Mouse (Mus musculus): ENCODE data around the gene Zdhhc21. TPM values are rescaled to one million over a fixed set of nuclear protein-coding genes. Genes with fewer than 3 reads are reported as not detected.

Zdhhc21 gene
- polyA plus RNA-seq, 1 experiment from 2014 or later, result 10.4 TPM

GRCm38 (mm10) chr4:82858431-82859010, 1.2 kb downstream of the Zdhhc21 start:
- H3K36me3 ChIP-seq, result no peaks in the 10 kb centered on the region
- no peaks in the 10 kb centered on the region for H3K9me3 ChIP-seq (replicated peaks)
- no peak for DNase-seq (ENCODE audit: low spot score)
- H3K4me3 ChIP-seq, result peak overlapping the region; percentile 76
- peak overlapping the region; percentile 91; the same call in 1 of the 2 replicates for H3K27ac ChIP-seq
- peaks cover 7% of the 10 kb centered on the region for H3K27me3 ChIP-seq (ENCODE audit: low read depth, poor library complexity, severe bottlenecking)
- H3K4me1 ChIP-seq, result peaks cover 11% of the 10 kb centered on the region
- WGBS, result 31% methylated on average over 4 of the region's 4 CpGs

GRCm38 (mm10) chr4:82856986-82857385, 2.8 kb downstream of the Zdhhc21 start:
- 96% methylated on average over 3 of the region's 3 CpGs for WGBS

GRCm38 (mm10) chr4:82853809-82854208, 5.9 kb downstream of the Zdhhc21 start:
- H3K27me3 ChIP-seq (ENCODE audit: low read depth, poor library complexity, severe bottlenecking), result no peaks in the 10 kb centered on the region
- no peaks in the 10 kb centered on the region for H3K9me3 ChIP-seq (replicated peaks)
- 0 out of 2 replicates have a peak, but pooled peaks cover 5% of the 10 kb centered on the region for H3K36me3 ChIP-seq
- 90% methylated on average over 2 of the region's 2 CpGs for WGBS
- no peak overlapping the region for H3K4me3 ChIP-seq
- DNase-seq (ENCODE audit: low spot score), result no peak
- H3K27ac ChIP-seq, result no peak overlapping the region
- peaks cover 18% of the 10 kb centered on the region for H3K4me1 ChIP-seq

More at GRCm38 (mm10) chr4:82856986-82857385, 2.8 kb downstream of the Zdhhc21 start:
- H3K36me3 ChIP-seq, result 0 out of 2 replicates have a peak, but pooled peaks cover 5% of the 10 kb centered on the region
- peaks cover 11% of the 10 kb centered on the region for H3K4me1 ChIP-seq
- H3K27ac ChIP-seq, result no peak overlapping the region
- H3K9me3 ChIP-seq (replicated peaks), result no peaks in the 10 kb centered on the region
- H3K4me3 ChIP-seq, result no peak overlapping the region
- peaks cover 7% of the 10 kb centered on the region for H3K27me3 ChIP-seq (ENCODE audit: low read depth, poor library complexity, severe bottlenecking)
- DNase-seq (ENCODE audit: low spot score), result no peak

GRCm38 (mm10) chr4:82848552-82849234, 11.1 kb downstream of the Zdhhc21 start:
- no peak overlapping the region for H3K27ac ChIP-seq
- WGBS, result 49% methylated on average over 5 of the region's 5 CpGs
- no peaks in the 10 kb centered on the region for H3K27me3 ChIP-seq (ENCODE audit: low read depth, poor library complexity, severe bottlenecking)
- H3K9me3 ChIP-seq (replicated peaks), result no peaks in the 10 kb centered on the region
- no peak overlapping the region for H3K4me3 ChIP-seq
- H3K36me3 ChIP-seq, result peaks cover 13% of the 10 kb centered on the region; the same call in 1 of the 2 replicates
- H3K4me1 ChIP-seq, result peaks cover 14% of the 10 kb centered on the region
- DNase-seq (ENCODE audit: low spot score), result no peak

GRCm38 (mm10) chr4:82837526-82838240, 22.1 kb downstream of the Zdhhc21 start:
- Histone ChIP-seq H3K4me1 (no peaks in the 10 kb centered on the region), H3K27ac (no peak overlapping the region), H3K27me3 (ENCODE audit: low read depth, poor library complexity, severe bottlenecking) (no peaks in the 10 kb centered on the region), H3K9me3 (replicated peaks) (no peaks in the 10 kb centered on the region), H3K36me3 (peaks cover 30% of the 10 kb centered on the region), H3K4me3 (no peak overlapping the region)
- no peak for DNase-seq (ENCODE audit: low spot score)
- WGBS, result 86% methylated on average over 3 of the region's 3 CpGs

GRCm38 (mm10) chr4:82831155-82831554, 28.6 kb downstream of the Zdhhc21 start:
- 94% methylated on average over 2 of the region's 2 CpGs for WGBS
- Histone ChIP-seq H3K36me3 (peaks cover 17% of the 10 kb centered on the region), H3K9me3 (replicated peaks) (no peaks in the 10 kb centered on the region)

GRCm38 (mm10) chr4:82829429-82829828, 30.3 kb downstream of the Zdhhc21 start:
- peaks cover 9% of the 10 kb centered on the region for H3K36me3 ChIP-seq
- H3K9me3 ChIP-seq (replicated peaks), result no peaks in the 10 kb centered on the region
- H3K4me1 ChIP-seq, result no peaks in the 10 kb centered on the region
- no peak overlapping the region for H3K27ac ChIP-seq
- H3K27me3 ChIP-seq (ENCODE audit: low read depth, poor library complexity, severe bottlenecking), result no peaks in the 10 kb centered on the region
- 39% methylated on average over 5 of the region's 5 CpGs for WGBS
- no peak for DNase-seq (ENCODE audit: low spot score)
- no peak overlapping the region for H3K4me3 ChIP-seq

More at GRCm38 (mm10) chr4:82831155-82831554, 28.6 kb downstream of the Zdhhc21 start:
- Histone ChIP-seq H3K4me1 (no peaks in the 10 kb centered on the region), H3K27me3 (ENCODE audit: low read depth, poor library complexity, severe bottlenecking) (no peaks in the 10 kb centered on the region), H3K4me3 (no peak overlapping the region), H3K27ac (no peak overlapping the region)
- no peak for DNase-seq (ENCODE audit: low spot score)

- Histone ChIP-seq H3K27ac (no peak overlapping the region), H3K27me3 (ENCODE audit: low read depth, poor library complexity, severe bottlenecking) (no peaks in the 10 kb centered on the region), H3K9me3 (replicated peaks) (no peaks in the 10 kb centered on the region), H3K4me1 (no peaks in the 10 kb centered on the region), H3K4me3 (no peak overlapping the region), H3K36me3 (peaks cover 5% of the 10 kb centered on the region)
- WGBS, result 91% methylated on average over 2 of the region's 2 CpGs
- no peak for DNase-seq (ENCODE audit: low spot score)
These were observed 32.8 kb downstream of the Zdhhc21 start for GRCm38 (mm10) chr4:82827001-82827400.

- Histone ChIP-seq H3K27me3 (ENCODE audit: low read depth, poor library complexity, severe bottlenecking) (no peaks in the 10 kb centered on the region), H3K36me3 (peaks cover 7% of the 10 kb centered on the region; the same call in 1 of the 2 replicates), H3K9me3 (replicated peaks) (no peaks in the 10 kb centered on the region), H3K4me3 (no peak overlapping the region), H3K4me1 (no peaks in the 10 kb centered on the region), H3K27ac (no peak overlapping the region)
- 89% methylated on average over 5 of the region's 5 CpGs for WGBS
- no peak for DNase-seq (ENCODE audit: low spot score)
These were observed 41.9 kb downstream of the Zdhhc21 start for GRCm38 (mm10) chr4:82817833-82818232.

- no peak overlapping the region for H3K27ac ChIP-seq
- H3K27me3 ChIP-seq (ENCODE audit: low read depth, poor library complexity, severe bottlenecking), result no peaks in the 10 kb centered on the region
- no peaks in the 10 kb centered on the region for H3K9me3 ChIP-seq (replicated peaks)
- no peak overlapping the region for H3K4me3 ChIP-seq
- no peak for DNase-seq (ENCODE audit: low spot score)
- H3K36me3 ChIP-seq, result peaks cover 7% of the 10 kb centered on the region; the same call in 1 of the 2 replicates
- 63% methylated on average over 8 of the region's 8 CpGs for WGBS
- no peaks in the 10 kb centered on the region for H3K4me1 ChIP-seq
These were observed 43.4 kb downstream of the Zdhhc21 start for GRCm38 (mm10) chr4:82816351-82816750.

GRCm38 (mm10) chr4:82815296-82815695, 44.5 kb downstream of the Zdhhc21 start:
- Histone ChIP-seq H3K4me3 (no peak overlapping the region), H3K9me3 (replicated peaks) (no peaks in the 10 kb centered on the region), H3K27ac (no peak overlapping the region), H3K36me3 (peaks cover 7% of the 10 kb centered on the region; the same call in 1 of the 2 replicates), H3K27me3 (ENCODE audit: low read depth, poor library complexity, severe bottlenecking) (no peaks in the 10 kb centered on the region), H3K4me1 (no peaks in the 10 kb centered on the region)
- WGBS, result 51% methylated on average over 4 of the region's 4 CpGs
- DNase-seq (ENCODE audit: low spot score), result no peak

- H3K27ac ChIP-seq, result no peak overlapping the region
- H3K4me1 ChIP-seq, result no peaks in the 10 kb centered on the region
- 79% methylated on average over 6 of the region's 6 CpGs for WGBS
- H3K9me3 ChIP-seq (replicated peaks), result no peaks in the 10 kb centered on the region
- H3K4me3 ChIP-seq, result no peak overlapping the region
- no peak for DNase-seq (ENCODE audit: low spot score)
- no peaks in the 10 kb centered on the region for H3K27me3 ChIP-seq (ENCODE audit: low read depth, poor library complexity, severe bottlenecking)
- H3K36me3 ChIP-seq, result 0 out of 2 replicates have a peak, but pooled peaks cover 3% of the 10 kb centered on the region
These were observed 46.4 kb downstream of the Zdhhc21 start for GRCm38 (mm10) chr4:82813356-82813755.

GRCm38 (mm10) chr4:82807811-82808210, 51.9 kb downstream of the Zdhhc21 start:
- DNase-seq (ENCODE audit: low spot score), result no peak
- Histone ChIP-seq H3K4me3 (no peak overlapping the region), H3K27ac (no peak overlapping the region), H3K4me1 (no peaks in the 10 kb centered on the region), H3K9me3 (replicated peaks) (no peaks in the 10 kb centered on the region), H3K27me3 (ENCODE audit: low read depth, poor library complexity, severe bottlenecking) (no peaks in the 10 kb centered on the region), H3K36me3 (0 out of 2 replicates have a peak, but pooled peaks cover 3% of the 10 kb centered on the region)
- 91% methylated on average over 10 of the region's 10 CpGs for WGBS

All from limb, embryonic 10.5 days (tissue).